Mouse (Mus musculus) adipocyte (in vitro differentiated cells): Measurements from ENCODE around the gene Dvl2.

Source experiments
- DNase-seq: peaks from one replicate; pipeline ENCODE4 v3.0.0-alpha.2; 2016; ENCODE audit warnings: low spot score

Gene Dvl2

DNA sequence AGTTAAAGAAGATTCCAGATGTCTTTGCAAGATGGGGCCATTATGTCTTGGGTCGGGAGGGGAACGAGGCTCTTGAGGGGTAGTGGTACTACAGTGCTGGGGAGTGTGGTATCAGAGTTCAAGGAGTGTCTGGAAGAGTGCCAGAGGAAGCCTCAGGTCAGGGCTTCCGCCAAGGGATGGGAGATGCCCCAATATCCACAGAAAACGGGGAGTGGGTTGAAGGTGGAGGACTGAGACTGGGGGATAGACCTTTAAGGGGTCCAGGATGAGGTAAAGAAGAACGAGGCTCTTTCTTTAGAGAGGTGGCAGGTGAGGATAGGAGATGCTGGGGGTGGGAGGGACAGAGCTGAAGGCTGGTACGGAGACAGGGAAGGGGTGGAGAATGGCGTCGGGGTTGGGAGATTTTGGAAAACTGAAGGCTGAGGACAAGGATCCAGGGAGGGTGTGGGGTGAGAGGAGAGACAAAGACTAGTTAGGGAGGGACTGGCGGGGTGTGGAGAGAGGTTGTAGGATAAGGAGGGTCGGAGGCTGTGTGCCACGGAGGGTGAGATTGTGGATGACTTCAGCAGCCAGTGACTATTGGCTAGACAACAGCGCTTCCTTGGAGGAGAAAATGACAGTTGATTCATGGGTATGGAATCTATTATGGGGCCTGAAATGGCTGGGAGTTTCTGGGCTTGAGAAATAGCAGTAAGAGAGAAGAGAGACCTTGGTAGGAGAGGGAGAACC, 28.2 kb downstream of the Dvl2 start:
- no peak for DNase-seq

DNA sequence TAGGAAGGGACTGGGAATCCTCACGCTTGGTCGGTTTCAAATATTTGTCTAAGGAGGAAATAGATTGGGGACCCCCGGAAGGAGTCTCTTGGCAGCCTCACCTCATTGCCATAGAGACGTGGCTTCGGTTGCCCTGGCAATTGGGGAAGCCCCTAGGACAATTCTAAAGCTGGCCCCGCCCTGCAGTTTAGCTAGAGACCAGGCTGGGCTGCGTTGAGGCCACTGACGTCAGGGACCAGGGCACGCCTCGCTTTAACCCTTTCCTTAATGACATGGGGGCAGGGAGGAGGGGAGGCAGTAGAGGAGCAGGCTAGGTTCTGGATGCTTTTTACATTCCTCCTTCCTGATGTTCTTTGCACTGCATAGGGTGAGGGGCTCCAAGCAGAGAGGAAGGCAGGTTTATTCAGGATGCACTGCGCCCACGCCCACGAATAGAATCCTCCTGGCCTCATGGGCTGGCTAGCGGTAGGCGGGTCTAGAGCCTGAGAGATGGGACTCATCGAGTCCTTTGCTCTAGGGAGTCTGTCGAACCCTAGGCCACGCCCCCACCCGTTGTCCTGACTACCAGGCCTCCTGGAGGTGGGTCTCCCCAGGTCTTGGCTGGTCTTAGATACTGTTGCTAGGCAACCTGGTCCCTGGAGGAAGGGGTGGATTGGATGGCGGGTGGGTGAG, 28.9 kb downstream of the Dvl2 start:
- DNase-seq: peak; percentile 41

DNA sequence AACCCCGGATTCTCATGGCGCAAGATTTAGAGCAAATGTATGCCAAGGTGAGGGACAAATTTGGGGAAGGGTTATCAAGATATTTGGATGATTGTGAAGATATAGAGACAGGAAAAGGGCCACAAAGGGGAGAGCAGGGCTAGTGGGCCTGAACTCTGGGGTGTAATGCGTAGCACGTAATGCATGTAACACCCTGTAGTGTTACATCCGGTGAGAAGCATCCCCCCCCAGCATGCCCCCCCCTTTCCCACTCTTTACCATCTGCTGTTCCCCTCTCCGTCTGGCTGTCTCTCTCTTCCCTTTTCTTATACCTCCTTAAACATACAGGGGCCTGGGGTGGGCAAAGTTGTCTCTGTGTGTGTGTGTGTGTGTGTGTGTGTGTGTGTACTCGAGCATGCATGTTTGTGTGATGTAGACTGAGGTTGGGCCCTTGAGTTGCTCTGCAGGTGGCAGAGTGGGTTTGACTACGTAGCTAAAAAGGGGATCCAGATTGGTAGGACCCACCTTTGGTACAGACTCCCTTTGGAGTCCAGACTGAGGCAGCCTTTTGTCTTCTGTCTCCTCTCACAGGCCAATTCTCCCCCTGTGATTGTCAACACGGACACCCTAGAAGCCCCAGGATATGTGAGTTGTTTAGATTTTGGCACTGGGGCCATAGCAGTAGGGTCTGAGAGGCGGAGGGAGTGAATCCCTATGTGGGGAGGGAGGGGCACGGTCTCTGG, 29.6 kb downstream of the Dvl2 start:
- DNase-seq: no peak

DNA sequence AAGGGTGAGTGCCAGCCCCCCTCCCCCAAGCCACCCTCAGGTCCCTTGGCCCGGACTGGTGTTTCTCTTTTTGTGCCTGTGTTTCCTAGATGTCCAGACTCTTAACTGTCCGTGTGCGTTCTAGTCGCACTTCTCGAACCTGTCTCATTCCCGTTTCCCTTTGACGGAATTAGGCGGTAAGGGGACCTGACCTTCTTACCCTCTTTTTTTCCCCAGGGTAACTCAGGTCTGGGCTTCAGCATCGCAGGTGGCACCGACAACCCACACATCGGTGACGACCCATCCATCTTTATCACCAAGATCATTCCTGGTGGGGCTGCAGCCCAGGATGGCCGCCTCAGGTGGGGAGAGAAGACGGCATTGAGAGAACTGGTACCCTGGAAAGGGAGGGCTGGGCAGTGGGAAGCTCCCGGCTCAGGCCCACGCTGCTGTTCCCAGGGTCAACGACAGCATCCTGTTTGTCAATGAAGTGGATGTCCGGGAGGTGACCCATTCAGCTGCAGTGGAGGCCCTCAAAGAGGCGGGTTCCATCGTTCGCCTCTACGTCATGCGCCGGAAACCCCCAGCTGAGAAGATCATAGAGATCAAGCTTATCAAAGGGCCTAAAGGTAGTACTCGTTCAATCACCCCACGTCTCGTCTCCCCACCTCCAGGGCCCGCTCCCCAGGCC, 30.4 kb downstream of the Dvl2 start:
- no peak for DNase-seq

DNA sequence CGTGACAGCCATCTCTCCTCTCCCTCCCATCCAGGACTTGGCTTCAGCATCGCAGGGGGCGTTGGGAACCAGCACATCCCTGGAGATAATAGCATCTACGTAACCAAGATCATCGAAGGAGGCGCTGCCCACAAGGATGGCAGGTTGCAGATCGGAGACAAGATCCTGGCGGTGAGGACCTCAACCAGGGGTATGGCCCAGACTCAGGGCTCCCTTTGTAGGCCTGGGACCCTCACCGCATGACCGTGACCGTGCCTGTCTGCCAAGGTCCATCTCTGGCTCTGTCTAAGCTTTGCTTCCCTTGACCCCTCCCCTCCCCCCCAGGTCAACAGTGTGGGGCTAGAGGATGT, 30.9 kb downstream of the Dvl2 start:
- DNase-seq: no peak

DNA sequence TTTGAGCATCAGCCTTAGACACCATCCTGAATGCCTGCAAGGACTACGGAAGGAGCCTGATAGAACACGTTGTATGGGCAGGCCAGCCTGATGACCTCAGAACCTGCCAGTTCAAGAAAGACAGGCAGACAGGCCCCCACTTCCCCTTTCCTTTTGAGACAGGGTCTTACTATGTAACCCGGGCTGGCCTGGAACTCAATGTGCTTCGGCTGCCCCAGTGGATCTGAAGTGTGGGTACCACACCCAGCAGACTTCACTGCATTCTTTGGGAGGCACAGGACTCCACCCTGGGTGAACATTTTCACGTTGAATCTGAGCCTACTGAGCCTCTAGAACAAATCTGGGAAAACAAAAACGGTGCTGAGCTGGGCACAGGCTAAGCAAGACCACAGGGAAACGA, 37.8 kb downstream of the Dvl2 start:
- DNase-seq: no peak

DNA sequence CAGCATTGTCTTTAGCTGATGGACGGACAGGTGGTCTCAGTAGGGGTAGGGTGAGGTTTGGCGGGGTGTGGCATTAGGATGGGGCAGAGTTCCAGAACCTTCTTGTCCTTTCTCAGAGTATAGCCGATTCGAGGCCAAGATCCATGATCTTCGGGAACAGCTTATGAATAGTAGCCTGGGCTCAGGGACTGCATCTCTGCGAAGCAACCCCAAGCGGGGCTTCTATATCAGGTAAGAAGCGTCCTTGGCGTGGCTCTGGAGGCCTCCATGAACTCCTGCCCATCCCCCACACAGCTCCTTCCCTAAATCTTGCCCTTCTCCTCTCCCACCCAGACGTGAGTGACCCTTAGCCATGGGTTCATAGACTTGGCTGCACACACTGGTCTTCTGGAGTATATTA, 39.2 kb downstream of the Dvl2 start:
- no peak for DNase-seq

DNA sequence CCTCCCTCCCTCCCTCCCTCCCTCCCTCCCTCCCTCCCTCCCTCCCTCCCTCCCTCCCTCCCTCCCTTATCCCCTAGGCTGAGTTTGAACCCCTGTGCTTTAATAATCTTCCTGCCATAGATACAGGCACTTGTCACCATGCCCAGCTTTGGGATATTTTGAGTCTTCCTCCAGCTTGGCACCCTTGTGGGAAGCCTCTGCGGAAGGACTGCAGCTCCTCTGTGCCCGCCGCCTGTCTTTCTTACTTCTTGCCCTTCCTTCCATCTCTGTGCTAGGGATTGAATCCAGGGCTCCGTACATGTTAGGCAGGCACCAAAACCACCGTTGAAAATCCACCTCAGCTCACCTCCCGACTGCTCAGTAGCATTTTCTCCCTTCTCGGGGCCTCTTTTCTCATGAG, 39.8 kb downstream of the Dvl2 start:
- DNase-seq: no peak

DNA sequence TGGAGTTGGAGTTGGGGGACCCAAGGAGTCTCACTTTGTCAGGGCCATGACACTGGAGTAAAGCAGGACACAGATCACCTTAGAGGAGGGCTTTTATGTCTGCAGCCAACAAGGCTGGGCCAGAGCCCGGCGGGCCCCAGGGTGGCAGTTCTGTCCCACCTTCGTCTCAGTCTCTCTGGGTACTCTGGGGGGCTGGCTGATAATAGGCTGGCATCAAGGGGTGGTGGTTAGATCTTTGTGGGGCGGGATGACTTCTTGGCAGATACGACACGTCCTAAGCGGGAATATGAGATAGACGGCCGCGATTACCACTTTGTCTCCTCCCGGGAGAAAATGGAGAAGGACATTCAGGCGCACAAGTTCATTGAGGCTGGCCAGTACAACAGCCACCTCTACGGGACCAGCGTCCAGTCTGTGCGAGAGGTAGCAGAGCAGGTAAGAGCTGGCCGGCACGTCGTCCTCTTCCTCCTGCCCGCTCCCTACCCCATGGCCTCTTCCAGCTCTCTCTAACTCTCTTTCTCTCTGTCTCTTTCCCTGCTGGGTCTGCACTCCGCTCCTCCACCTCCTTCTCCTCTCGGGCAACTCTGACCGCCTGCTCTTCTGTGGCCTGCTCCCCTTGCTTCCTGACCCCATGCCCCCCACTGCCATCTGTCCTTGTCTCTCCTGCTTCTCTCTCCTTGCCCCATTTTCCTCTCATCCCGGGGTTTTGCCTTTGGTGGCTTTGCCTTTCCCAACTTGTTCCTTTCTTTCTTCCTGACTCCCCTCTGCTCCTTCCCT, 42.1 kb downstream of the Dvl2 start:
- no peak for DNase-seq

DNA sequence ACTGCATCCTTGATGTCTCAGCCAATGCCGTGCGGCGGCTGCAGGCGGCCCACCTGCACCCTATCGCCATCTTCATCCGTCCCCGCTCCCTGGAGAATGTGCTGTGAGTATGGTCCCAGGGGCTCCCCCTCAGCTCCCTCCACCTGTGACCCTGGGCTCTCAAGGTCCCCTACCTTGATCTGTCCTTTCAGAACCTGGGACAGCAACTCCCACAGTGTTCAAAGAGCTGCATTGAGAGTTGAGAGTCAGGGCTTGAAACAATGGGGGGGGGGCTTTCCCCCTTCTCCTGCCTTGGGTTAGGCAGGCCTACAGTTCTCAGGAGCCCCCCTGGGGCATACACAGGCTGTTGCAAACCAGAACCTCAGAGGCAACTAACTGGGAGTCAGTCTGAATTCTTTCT, 43.3 kb downstream of the Dvl2 start:
- no peak for DNase-seq

DNA sequence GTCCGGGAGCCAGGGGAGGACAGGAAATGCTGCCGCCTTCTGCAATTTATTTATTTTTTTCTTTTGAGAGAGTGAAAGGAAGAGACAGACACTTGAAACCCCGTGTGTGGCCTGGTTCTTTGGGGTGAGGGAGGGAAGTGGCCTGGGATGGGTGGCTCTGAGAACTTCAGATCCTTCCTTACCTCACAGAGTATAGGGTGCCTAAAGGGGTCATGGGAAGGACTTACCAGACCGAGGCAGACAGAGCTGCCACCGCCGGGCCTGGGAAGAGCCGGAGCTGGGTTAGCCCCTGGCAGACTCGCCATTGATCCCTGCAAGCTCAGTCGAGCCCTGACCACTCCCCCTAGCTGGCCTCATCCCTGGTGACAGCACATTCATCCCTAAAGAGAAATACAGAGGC, 45.0 kb downstream of the Dvl2 start:
- no peak for DNase-seq

DNA sequence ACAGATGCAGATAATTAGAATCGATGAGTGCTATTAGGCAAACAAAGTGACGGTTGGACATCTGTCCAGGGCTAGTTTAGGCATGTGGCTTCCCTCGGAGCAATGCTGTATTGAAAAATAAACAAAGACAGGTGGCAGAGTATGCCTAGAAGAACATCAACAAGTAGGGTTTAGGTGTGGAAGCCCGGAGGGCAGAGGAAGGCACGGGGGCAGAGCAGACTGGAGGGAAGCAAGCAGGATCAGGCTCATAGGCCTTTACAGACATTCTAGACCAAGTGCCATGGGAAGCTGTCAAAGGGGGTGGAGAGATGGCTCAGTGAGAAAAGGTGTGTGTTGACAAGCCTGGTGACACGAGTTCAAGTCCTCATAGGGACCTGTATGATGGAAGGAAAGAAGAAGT, 49.0 kb downstream of the Dvl2 start:
- no peak for DNase-seq

DNA sequence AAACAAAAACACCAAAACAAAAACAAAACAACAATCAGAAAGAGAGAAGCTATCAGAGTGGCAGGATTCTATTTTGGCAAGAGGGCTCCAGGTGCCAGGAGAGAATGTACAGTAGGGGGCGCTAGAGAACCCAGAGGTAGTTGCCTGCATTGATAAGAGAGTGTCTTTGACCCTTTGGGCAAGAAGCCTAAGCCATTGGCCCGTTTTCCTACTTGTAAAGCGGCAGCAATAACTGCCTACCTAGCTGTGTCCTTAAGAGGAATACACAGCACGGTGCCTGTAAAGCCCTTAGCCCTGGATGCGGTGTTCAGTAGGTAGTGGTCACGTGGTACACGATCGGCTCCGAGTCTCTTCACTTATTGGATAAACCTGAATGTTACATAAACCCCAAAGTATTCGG, 49.4 kb downstream of the Dvl2 start:
- DNase-seq: peak; percentile 31

DNA sequence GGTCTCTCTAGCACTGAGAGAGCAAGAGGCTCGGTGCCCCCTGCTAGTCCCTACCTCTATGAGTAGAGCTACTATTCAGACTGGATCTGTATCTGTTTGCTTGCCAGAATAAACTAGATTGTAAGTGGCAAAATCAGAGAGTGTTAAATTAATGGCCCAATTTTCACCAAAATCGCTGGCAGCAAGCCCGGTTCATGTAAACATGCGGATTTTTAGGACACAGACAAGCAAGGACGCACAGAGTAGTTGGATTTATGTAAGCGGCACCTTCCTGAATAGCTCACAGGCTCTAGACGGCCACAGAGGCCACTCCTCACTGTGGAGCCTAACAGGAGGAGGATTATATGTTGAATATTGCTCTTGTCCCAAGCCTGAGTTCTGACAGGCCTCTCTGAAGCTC, 52.8 kb downstream of the Dvl2 start:
- DNase-seq: peak; percentile 14

DNA sequence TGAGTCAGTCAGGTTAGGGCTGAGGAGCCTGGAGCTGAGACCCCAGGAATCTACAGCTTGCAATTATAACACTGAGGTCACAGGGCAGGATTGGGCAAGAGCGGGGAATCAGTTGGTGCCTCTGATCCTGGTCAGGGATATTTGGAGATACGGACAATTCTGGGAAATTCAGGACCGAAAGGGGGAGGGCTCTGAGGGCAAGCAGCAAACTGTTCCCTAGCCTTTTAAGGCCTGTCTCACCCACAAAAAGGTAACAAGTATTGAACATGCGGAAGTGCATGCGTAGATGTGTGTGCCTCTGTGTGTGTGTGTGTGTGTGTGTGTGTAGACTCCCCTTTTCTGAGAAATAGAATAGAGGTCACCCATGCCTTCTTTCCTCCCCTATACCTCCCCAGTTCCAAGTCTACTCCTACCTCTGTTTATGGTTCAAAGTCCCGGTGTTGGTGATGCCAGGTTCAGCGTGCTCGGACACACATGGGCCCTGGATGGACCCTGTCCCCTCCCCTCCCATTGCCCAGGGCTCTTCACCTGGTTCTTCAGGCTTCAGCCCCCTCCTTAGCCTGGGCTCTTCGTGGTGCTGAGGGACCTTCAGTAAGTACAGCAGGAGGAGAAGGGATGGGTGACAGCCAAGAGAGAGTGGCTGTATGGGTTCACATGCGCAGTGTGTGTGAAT, 53.6 kb downstream of the Dvl2 start, which contains the start of gene Asgr1:
Asgr1 (plus strand) TSS at position 188 of the 673 bp plus-strand sequence.
- no peak for DNase-seq

DNA sequence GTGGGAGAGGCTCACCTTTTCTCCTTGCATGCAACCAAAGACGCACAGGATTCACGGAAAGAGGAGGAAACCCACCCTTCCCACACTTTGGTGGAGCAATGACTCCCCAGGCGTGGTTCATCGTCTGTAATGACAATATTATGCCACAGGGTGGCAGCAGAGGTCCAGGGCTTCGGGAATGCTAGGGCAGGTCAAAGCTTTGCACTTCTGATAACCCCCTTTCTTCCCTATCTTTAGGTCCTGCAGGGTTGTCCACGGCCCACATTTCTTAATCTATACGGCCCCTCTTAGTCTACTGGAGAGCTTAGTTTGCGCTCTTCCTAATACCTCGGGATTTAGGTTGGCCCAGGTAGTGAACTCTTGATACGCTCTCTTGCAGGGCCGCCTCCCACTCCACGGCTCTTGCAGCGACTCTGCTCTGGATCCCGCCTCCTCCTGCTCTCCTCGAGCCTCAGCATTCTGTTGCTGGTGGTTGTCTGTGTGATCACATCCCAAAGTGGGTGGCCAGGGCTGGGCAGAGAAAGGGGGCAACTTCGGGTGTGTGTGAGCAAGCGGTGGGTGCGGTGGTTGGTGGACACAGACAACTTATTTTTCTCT, 55.3 kb downstream of the Dvl2 start:
- DNase-seq: peak; percentile 80

DNA sequence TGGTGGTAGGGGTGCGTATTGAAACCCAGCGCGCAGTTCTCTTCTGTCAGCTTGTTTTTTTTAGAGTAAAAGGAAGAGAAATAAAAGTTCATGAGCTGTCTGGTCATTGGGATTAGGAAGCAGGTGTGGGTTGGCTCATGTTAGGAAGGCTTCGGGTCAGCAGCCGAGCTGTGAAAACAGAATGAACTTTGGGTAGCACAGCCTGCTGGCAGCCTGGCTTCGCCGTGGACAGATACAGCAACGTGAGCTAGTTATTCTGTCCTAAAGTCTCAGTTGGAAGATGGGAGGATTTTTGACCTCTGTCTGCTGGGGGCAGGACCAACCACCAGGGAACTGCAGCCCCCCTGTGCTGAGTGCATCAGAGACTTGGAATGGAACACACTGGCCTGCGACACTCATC, 57.4 kb downstream of the Dvl2 start:
- no peak for DNase-seq

DNA sequence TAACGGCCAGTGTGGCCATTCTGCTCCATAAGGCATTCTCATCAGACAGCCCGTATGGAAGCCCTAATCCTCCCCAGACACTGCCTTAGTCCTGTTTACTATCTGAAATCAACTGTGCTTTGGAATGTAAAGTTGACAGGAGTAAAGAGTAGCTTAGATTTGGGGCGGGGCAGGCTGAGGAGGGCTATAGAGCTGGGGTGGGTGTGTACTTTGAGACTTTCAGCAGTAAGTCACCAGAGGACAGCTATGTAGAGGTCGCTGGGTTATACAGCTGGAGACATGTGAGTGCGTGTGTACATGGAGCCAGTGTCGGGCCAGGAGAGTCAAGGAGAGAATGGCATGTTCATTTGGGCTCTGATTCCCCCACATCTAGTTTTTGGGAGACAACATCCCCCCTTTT, 59.5 kb downstream of the Dvl2 start:
- no peak for DNase-seq
